Mouse (Mus musculus) olfactory bulb, adult 2 months (tissue): ENCODE measurements around the gene Sh3kbp1. TPM values are rescaled to one million over a fixed set of nuclear protein-coding genes. Genes with fewer than 3 reads are reported as not detected.

Experiments
- H3K27ac ChIP-seq: fragments of 200-500 bp; 2 replicates; pipeline ENCODE4 v1.5.1; 2012; ENCODE audit warnings: low read depth, low read length; ENCODE audit not compliant: insufficient read depth
- H3K4me1 ChIP-seq: fragments of 200-500 bp; 2 replicates; pipeline ENCODE4 v1.6.1; 2012; ENCODE audit warnings: low read length; ENCODE audit not compliant: control insufficient read depth, insufficient read depth
- H3K4me3 ChIP-seq: fragments of 200-500 bp; 2 replicates; pipeline ENCODE4 v1.5.1; 2012; ENCODE audit warnings: mild to moderate bottlenecking, low read depth, low read length, moderate library complexity; ENCODE audit not compliant: insufficient read depth
- CTCF ChIP-seq: fragments of 200-500 bp; IDR thresholded peaks from 2 replicates; pipeline ENCODE4 v1.5.1; 2012; ENCODE audit warnings: low read depth, mild to moderate bottlenecking, low read length, moderate library complexity; ENCODE audit not compliant: insufficient read depth
- POLR2A ChIP-seq: fragments of 200-500 bp; IDR thresholded peaks from 2 replicates; pipeline ENCODE4 v1.6.1; 2012; ENCODE audit warnings: mild to moderate bottlenecking, low read depth, low read length, moderate library complexity; ENCODE audit not compliant: insufficient read depth
- WGBS: fragments of 180-500 bp; shearing (Covaris S2); methylation state at CpG from one replicate; pipeline ENCODE4 v1.1.7; 2018; 5-methylcytosine and 5-hydroxymethylcytosine counted together
- polyA plus RNA-seq: library from polyadenylated mRNA; stranded (reverse); fragments of >200 nt; gene quantifications from 2 replicates; pipeline ENCODE4 v1.2.4, GENCODE M21; 2012; ENCODE audit warnings: low replicate concordance; ENCODE audit not compliant: missing spikeins, insufficient read depth, insufficient read length

The Sh3kbp1 gene
- polyA plus RNA-seq, 1 experiment = 177 TPM

GRCm38 (mm10) chrX:159751834-159752233 is 124.8 kb downstream of the Sh3kbp1 start:
- WGBS = 91% methylated on average over 1 of the region's 1 CpGs
- TF ChIP-seq POLR2A = no peak
- no peak for TF ChIP-seq CTCF
- Histone ChIP-seq H3K4me3 (no peak overlapping the region), H3K4me1 (no peaks in the 10 kb centered on the region), H3K27ac (no peak overlapping the region)

- Histone ChIP-seq H3K4me3 (no peak overlapping the region), H3K27ac (no peak overlapping the region), H3K4me1 (no peaks in the 10 kb centered on the region)
- no peak for TF ChIP-seq POLR2A
- TF ChIP-seq CTCF = no peak
Measured at GRCm38 (mm10) chrX:159756261-159756660, 129.2 kb downstream of the Sh3kbp1 start.

GRCm38 (mm10) chrX:159756901-159757821 is 130.1 kb downstream of the Sh3kbp1 start:
- no peak overlapping the region for H3K27ac ChIP-seq
- no peak for TF ChIP-seq POLR2A
- no peak for TF ChIP-seq CTCF
- WGBS = 94% methylated on average over 7 of the region's 7 CpGs
- H3K4me1 ChIP-seq = no peaks in the 10 kb centered on the region
- H3K4me3 ChIP-seq = no peak overlapping the region

GRCm38 (mm10) chrX:159757854-159758540 is 130.9 kb downstream of the Sh3kbp1 start:
- H3K27ac ChIP-seq = no peak overlapping the region
- no peak overlapping the region for H3K4me3 ChIP-seq
- H3K4me1 ChIP-seq = no peaks in the 10 kb centered on the region
- TF ChIP-seq POLR2A (no peak), CTCF (no peak)
- 78% methylated on average over 5 of the region's 5 CpGs for WGBS

- H3K27ac ChIP-seq = no peak overlapping the region
- no peak for TF ChIP-seq CTCF
- TF ChIP-seq POLR2A = no peak
- no peak overlapping the region for H3K4me3 ChIP-seq
- H3K4me1 ChIP-seq = no peaks in the 10 kb centered on the region
- 85% methylated on average over 3 of the region's 3 CpGs for WGBS
Measured at GRCm38 (mm10) chrX:159763801-159764200, 136.7 kb downstream of the Sh3kbp1 start.

GRCm38 (mm10) chrX:159765850-159766249 is 138.8 kb downstream of the Sh3kbp1 start:
- Histone ChIP-seq H3K4me1 (no peaks in the 10 kb centered on the region), H3K27ac (no peak overlapping the region), H3K4me3 (no peak overlapping the region)
- WGBS = 50% methylated on average over 1 of the region's 1 CpGs
- no peak for TF ChIP-seq CTCF
- TF ChIP-seq POLR2A = no peak

GRCm38 (mm10) chrX:159769005-159769404 is 141.9 kb downstream of the Sh3kbp1 start:
- no peak overlapping the region for H3K4me3 ChIP-seq
- no peak overlapping the region for H3K27ac ChIP-seq
- WGBS = 69% methylated on average over 2 of the region's 2 CpGs
- TF ChIP-seq CTCF = no peak
- H3K4me1 ChIP-seq = no peaks in the 10 kb centered on the region

- no peak overlapping the region for H3K27ac ChIP-seq
- no peak overlapping the region for H3K4me3 ChIP-seq
- TF ChIP-seq POLR2A (no peak), CTCF (no peak)
- 95% methylated on average over 3 of the region's 3 CpGs for WGBS
- H3K4me1 ChIP-seq = no peaks in the 10 kb centered on the region
Measured at GRCm38 (mm10) chrX:159769773-159770172, 142.7 kb downstream of the Sh3kbp1 start.

- no peak for TF ChIP-seq CTCF
- no peak for TF ChIP-seq POLR2A
Measured at GRCm38 (mm10) chrX:159772137-159772536, 145.1 kb downstream of the Sh3kbp1 start.

More at GRCm38 (mm10) chrX:159772137-159772536, 145.1 kb downstream of the Sh3kbp1 start:
- Histone ChIP-seq H3K4me1 (no peaks in the 10 kb centered on the region), H3K4me3 (no peak overlapping the region), H3K27ac (no peak overlapping the region)
- 66% methylated on average over 4 of the region's 4 CpGs for WGBS
